ENCODE assay signal across 19 mouse cellular contexts in the genomic region with DNA sequence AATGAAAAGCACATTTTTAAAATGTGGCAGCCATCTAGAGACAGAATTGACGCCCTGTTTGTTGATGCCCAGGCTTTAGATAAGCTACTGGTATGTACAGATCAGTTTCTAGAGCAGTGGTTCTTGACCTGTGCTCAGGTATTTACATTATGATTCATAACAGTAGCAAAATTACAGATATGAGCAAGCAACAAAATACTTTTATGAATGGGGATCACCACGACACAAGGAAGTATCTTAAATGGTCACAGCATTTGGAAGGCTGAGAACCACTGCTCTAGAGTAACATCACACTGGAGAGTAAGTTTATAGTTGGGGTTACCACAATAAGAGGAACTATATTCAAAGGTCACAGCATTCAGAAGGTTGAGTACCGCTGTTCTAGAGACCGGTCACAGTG.
DNase-seq lines count a peak whose midpoint lies in the region; ATAC-seq and TF ChIP-seq lines count a peak whose summit lies in the region.
"Had no signal": no experiment of that assay in that cellular context is flagged by ENCODE, and none has a peak within 500 bp of the region (broad histone marks: within the 10 kb centered on the region; RNA-seq: fewer than 3 reads in every experiment).

No protein-coding gene starts in this region.

- peaks cover 3 to 6% of the 10 kb centered on the region in 2 experiments; a peak in 3 of 4 replicates for H3K4me1 ChIP-seq in CH12.LX (ENCODE audit: control insufficient read depth in 1 of 2, insufficient read depth in 2 of 2)

- no peak for TF ChIP-seq POLR2A in CH12.LX (IDR thresholded peaks at IDR 0.05; ENCODE audit: low read depth, low read length)

- no peak overlapping the region for H3K27ac ChIP-seq in CH12.LX (ENCODE audit: insufficient read depth, low read depth)

- no peak for TF ChIP-seq CTCF in CH12.LX (conservative IDR thresholded peaks at IDR 0.05 in 1 of 2, IDR thresholded peaks at IDR 0.05 in 1 of 2; ENCODE audit: low read depth in 2 of 2, low read length in 2 of 2)

- no peak for DNase-seq in CH12.LX (ENCODE audit: extremely low read depth)
- DNase-seq in cerebellum, adult 8-10 months = no peak
- DNase-seq in spleen, adult 12 weeks (ENCODE audit: low spot score) = no peak
- DNase-seq: adrenal gland, adult 2 months; adrenal gland, adult 8-10 months; adrenal gland, postnatal 10 days; adrenal gland, postnatal 14 days; adrenal gland, postnatal 25 days; adrenal gland, postnatal 36 days; B cell, adult 2 months; cerebellum, adult 11 months; cerebellum, adult 11-12 months; cerebellum, adult 18-20 months; cerebellum, adult 2 months had no signal

- in situ Hi-C loops in CH12.LX (cut with MboI; ENCODE audit: low pct_ligation_motif_present, low pct_unique_long_range_greater_than_20kb, low sequenced_read_pairs) = no loop called here

- no peak overlapping the region for H3K9ac ChIP-seq in CH12.LX (ENCODE audit: insufficient read depth, low read depth)

- dilution Hi-C loops in CH12.LX (cut with MboI; ENCODE audit: extremely low pct_ligation_motif_present, extremely low pct_unique_long_range_greater_than_20kb, low sequenced_read_pairs) = no loop called here

- H3K27me3 ChIP-seq in CH12.LX (replicated peaks) = no peaks in the 10 kb centered on the region
- H3K27me3 ChIP-seq: Patski had no signal

- TF ChIP-seq RAD21 in CH12.LX (IDR thresholded peaks at IDR 0.05; ENCODE audit: low read depth, low read length) = no peak

- H3K4me3 ChIP-seq in CH12.LX (replicated peaks in 1 of 3; ENCODE audit: low read depth in 2 of 3, low read length in 2 of 3, poor library complexity in 1 of 3) = no peak overlapping the region

- peak; percentile 42; the same call in 1 of the 2 replicates for TF ChIP-seq EP300 in CH12.LX (IDR thresholded peaks at IDR 0.05; ENCODE audit: low read length)

- no peaks in the 10 kb centered on the region for H3K36me3 ChIP-seq in CH12.LX (replicated peaks in 1 of 2; ENCODE audit: control insufficient read depth in 1 of 2, insufficient read depth in 1 of 2, low read length in 1 of 2)
- H3K36me3 ChIP-seq: G1E had no signal

- H3K9me3 ChIP-seq in CH12.LX (replicated peaks; ENCODE audit: low read length) = no peaks in the 10 kb centered on the region
- H3K9me3 ChIP-seq: G1E had no signal

- peak; percentile 48 for ATAC-seq in monocyte, adult 5-6 weeks (replicated peaks; ENCODE audit: insufficient number of reproducible peaks, low FRiP score, low TSS enrichment, poor library complexity, severe bottlenecking)
- ATAC-seq: activated CD4-positive, CD25-positive, alpha-beta regulatory T cell, adult 4 months; CD4-positive, CD25-positive, alpha-beta regulatory T cell, adult 4 months; Patski had no signal

- no peak overlapping the region for H3K4me2 ChIP-seq in CH12.LX (ENCODE audit: insufficient read depth, low read depth, poor library complexity, severe bottlenecking)

- no peaks in the 10 kb centered on the region for H3K79me2 ChIP-seq in CH12.LX (replicated peaks; ENCODE audit: control insufficient read depth, extremely low read depth, insufficient read depth, poor library complexity, severe bottlenecking)

TF ChIP-seq in CH12.LX, 34 proteins besides CTCF, POLR2A, EP300 and RAD21:
- TF ChIP-seq ETS1 (conservative IDR thresholded peaks at IDR 0.05; ENCODE audit: low read depth, low read length) (no peak), BHLHE40 (IDR thresholded peaks at IDR 0.05; ENCODE audit: low read depth, low read length) (peak; percentile 31; the same call in 1 of the 2 replicates), JUN (IDR thresholded peaks at IDR 0.05; ENCODE audit: insufficient read depth, low read depth, low read length) (peak; percentile 44; the same call in 1 of the 2 replicates), MEF2A (IDR thresholded peaks at IDR 0.05; ENCODE audit: borderline replicate concordance, low read depth, low read length) (no peak), RCOR1 (conservative IDR thresholded peaks at IDR 0.05; ENCODE audit: low read depth, low read length) (no peak), IRF4 (IDR thresholded peaks at IDR 0.05; ENCODE audit: low read depth, low read length) (peak; percentile 73; the same call in 1 of the 2 replicates), JUND (conservative IDR thresholded peaks at IDR 0.05; ENCODE audit: low read depth, low read length) (peak; percentile 74)
